Mouse (Mus musculus): Measurements from ENCODE around the gene Pglyrp1. TPM values are rescaled to one million over a fixed set of nuclear protein-coding genes. Genes with fewer than 3 reads are reported as not detected.

Pglyrp1 gene
- polyA plus RNA-seq, 1 experiment from 2014 or later, result 8.9 TPM

- Histone ChIP-seq H3K9me3 (replicated peaks) (no peaks in the 10 kb centered on the region), H3K4me1 (no peaks in the 10 kb centered on the region), H3K36me3 (no peaks in the 10 kb centered on the region), H3K4me3 (no peak overlapping the region), H3K9ac (no peak overlapping the region), H3K4me2 (no peak overlapping the region), H3K27ac (no peak overlapping the region), H3K27me3 (replicated peaks) (no peaks in the 10 kb centered on the region)
- no peak for ATAC-seq
- 34% methylated on average over 5 of the region's 5 CpGs for WGBS (ENCODE audit: insufficient replicate concordance)
Observed at GRCm38 (mm10) chr7:18858310-18858916, 12.7 kb upstream of the Pglyrp1 start.

- no peak overlapping the region for H3K27ac ChIP-seq
- no peaks in the 10 kb centered on the region for H3K36me3 ChIP-seq
- H3K9me3 ChIP-seq (replicated peaks), result no peaks in the 10 kb centered on the region
- no peak overlapping the region for H3K4me3 ChIP-seq
- no peaks in the 10 kb centered on the region for H3K4me1 ChIP-seq
- ATAC-seq, result no peak
- H3K4me2 ChIP-seq, result no peak overlapping the region
- WGBS (ENCODE audit: insufficient replicate concordance), result 70% methylated on average over 6 of the region's 6 CpGs
- H3K9ac ChIP-seq, result no peak overlapping the region
- no peaks in the 10 kb centered on the region for H3K27me3 ChIP-seq (replicated peaks)
Observed at GRCm38 (mm10) chr7:18862801-18863200, 8.3 kb upstream of the Pglyrp1 start.

DNA sequence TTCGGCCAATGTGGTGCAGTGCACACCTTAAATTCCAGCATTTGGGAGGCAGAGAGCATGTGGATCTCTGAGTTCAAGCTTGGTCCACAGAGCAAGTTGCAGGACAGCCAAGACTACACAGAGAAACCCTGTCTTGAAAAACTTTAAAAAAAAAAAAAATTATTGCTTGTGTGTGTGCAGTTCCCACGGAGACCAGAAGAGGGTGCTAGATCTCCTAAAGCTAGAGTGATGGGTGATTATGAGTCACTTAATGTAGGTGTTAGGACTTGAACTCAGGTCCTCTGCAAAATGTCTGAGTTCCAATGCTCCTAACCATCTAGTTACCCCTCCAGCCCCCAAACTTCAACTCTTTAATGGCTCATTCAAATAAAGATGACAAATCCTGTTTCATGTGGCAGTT lies 2.6 kb upstream of the Pglyrp1 start:
- 67% methylated on average over 2 of the region's 2 CpGs for WGBS (ENCODE audit: insufficient replicate concordance)
- ATAC-seq, result no peak

DNA sequence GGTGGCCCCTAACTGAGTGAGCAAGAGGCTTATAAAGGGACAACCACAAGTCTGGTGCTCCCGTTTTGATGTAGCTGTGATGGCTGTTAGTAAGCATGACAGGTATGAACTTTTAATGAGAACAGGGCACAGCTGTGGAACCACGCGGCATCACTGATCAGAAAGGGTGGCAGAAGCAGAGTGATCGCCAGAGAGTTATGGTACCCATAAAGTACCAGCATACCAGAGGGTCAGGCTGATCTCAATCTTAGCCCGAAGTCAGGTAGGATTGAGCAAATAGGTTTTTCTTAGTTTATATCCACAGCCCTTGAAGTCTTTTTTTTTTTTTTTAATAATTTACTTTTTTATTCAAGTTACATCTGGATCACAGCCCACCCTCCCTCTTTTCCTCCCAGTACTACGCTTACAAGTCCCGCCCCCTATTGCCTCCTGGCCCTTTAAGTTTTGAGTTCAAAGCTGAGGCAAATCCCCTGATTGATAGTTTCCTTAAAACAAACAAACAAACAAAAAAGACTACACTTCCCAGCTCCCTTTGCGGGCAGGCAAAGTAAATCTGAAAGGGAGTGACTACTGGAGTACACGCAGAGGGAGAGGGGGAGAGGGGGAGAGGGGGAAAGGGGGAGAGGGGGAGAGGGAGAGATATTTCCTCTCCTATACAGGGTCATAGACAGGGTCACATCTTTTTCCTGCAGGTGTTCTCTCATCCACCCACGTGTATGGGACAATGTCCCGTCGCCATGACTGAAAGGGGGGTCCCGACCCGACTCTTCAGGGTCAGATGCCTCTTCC lies 1.1 kb downstream of the Pglyrp1 start:
- Histone ChIP-seq H3K4me2 (peak overlapping the region; percentile 41), H3K27me3 (replicated peaks) (peaks cover 15% of the 10 kb centered on the region; the same call in 1 of the 2 replicates), H3K36me3 (no peaks in the 10 kb centered on the region), H3K27ac (no peak overlapping the region), H3K9me3 (replicated peaks) (0 out of 2 replicates have a peak, but pooled peaks cover 7% of the 10 kb centered on the region), H3K4me1 (no peaks in the 10 kb centered on the region), H3K9ac (no peak overlapping the region), H3K4me3 (no peak overlapping the region)
- 32% methylated on average over 13 of the region's 14 CpGs for WGBS (ENCODE audit: insufficient replicate concordance)
- no peak for ATAC-seq

More for the DNA sequence above, 2.6 kb upstream of the Pglyrp1 start:
- Histone ChIP-seq H3K27ac (no peak overlapping the region), H3K9me3 (replicated peaks) (0 out of 2 replicates have a peak, but pooled peaks cover 7% of the 10 kb centered on the region), H3K36me3 (no peaks in the 10 kb centered on the region), H3K4me1 (no peaks in the 10 kb centered on the region), H3K9ac (no peak overlapping the region), H3K27me3 (replicated peaks) (peaks cover 15% of the 10 kb centered on the region; the same call in 1 of the 2 replicates), H3K4me3 (no peak overlapping the region), H3K4me2 (no peak overlapping the region)

DNA sequence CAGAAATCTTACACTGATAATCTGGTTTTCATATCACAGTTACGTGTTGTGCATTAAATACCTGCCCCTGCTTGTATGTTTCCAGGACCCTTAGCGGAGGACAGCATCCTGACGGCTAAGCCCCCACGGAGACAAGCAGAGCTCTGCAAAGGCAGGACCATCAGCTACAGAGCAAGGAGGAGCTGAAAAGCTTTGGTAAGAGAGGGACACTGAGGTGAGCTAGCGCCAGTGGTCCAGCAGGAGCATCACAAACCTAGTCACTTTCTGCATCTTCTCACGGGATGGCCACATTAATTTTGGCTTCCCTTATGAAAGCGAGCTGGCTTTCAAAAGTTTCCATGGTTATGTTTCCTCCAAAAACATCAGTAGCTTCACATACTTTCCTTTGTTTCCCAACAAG lies 1.7 kb downstream of the Pglyrp1 start:
- no peaks in the 10 kb centered on the region for H3K36me3 ChIP-seq
- 0 out of 2 replicates have a peak, but pooled peaks cover 7% of the 10 kb centered on the region for H3K9me3 ChIP-seq (replicated peaks)
- ATAC-seq, result no peak
- peak overlapping the region; percentile 18; the same call in 1 of the 2 replicates for H3K4me3 ChIP-seq
- peaks cover 15% of the 10 kb centered on the region; the same call in 1 of the 2 replicates for H3K27me3 ChIP-seq (replicated peaks)
- no peak overlapping the region for H3K27ac ChIP-seq
- no peaks in the 10 kb centered on the region for H3K4me1 ChIP-seq
- H3K9ac ChIP-seq, result no peak overlapping the region
- H3K4me2 ChIP-seq, result peak overlapping the region; percentile 41
- 8% methylated on average over 7 of the region's 7 CpGs for whole genome bisulfite sequencing (ENCODE audit: insufficient replicate concordance)

DNA sequence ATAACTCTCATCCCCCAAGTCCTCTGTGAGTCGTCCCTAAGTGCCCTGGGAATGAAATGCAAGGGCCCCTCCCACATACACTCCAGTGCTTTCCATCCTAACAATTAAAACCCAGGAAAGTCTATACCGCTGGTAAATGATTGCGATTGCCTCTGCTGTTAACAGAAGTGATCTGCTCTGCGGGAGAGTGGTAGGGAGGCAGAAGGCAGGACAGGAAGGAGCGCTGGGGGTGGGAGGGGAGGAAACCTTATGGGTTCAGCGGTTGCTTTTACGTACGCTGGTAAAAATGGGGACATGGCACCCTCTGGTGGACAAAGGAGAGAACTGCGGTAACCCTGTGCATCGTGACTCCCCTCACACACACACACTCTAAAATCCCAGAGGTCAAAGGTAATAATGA lies 2.1 kb downstream of the Pglyrp1 start:
- Histone ChIP-seq H3K9me3 (replicated peaks) (0 out of 2 replicates have a peak, but pooled peaks cover 3% of the 10 kb centered on the region), H3K27ac (no peak overlapping the region), H3K27me3 (replicated peaks) (peaks cover 15% of the 10 kb centered on the region; the same call in 1 of the 2 replicates), H3K4me2 (peak overlapping the region; percentile 41), H3K4me3 (peak overlapping the region; percentile 18; the same call in 1 of the 2 replicates), H3K9ac (no peak overlapping the region), H3K36me3 (no peaks in the 10 kb centered on the region), H3K4me1 (no peaks in the 10 kb centered on the region)
- WGBS (ENCODE audit: insufficient replicate concordance), result 2% methylated on average over 10 of the region's 10 CpGs
- ATAC-seq, result peak; percentile 55; the same call in 1 of the 2 replicates

- Histone ChIP-seq H3K36me3 (no peaks in the 10 kb centered on the region), H3K27me3 (replicated peaks) (peaks cover 15% of the 10 kb centered on the region; the same call in 1 of the 2 replicates), H3K9ac (no peak overlapping the region), H3K4me2 (no peak overlapping the region), H3K27ac (no peak overlapping the region), H3K4me3 (no peak overlapping the region), H3K4me1 (no peaks in the 10 kb centered on the region), H3K9me3 (replicated peaks) (no peaks in the 10 kb centered on the region)
- ATAC-seq, result no peak
- 67% methylated on average over 5 of the region's 5 CpGs for WGBS (ENCODE audit: insufficient replicate concordance)
Observed at GRCm38 (mm10) chr7:18875372-18875771, 4.2 kb downstream of the Pglyrp1 start.

- WGBS (ENCODE audit: insufficient replicate concordance), result 55% methylated on average over 7 of the region's 7 CpGs
- H3K9me3 ChIP-seq (replicated peaks), result no peaks in the 10 kb centered on the region
- H3K27me3 ChIP-seq (replicated peaks), result no peaks in the 10 kb centered on the region; the same call in 1 of the 2 replicates
- no peaks in the 10 kb centered on the region for H3K4me1 ChIP-seq
- H3K4me2 ChIP-seq, result no peak overlapping the region
- no peak overlapping the region for H3K4me3 ChIP-seq
- no peak for ATAC-seq
- H3K9ac ChIP-seq, result no peak overlapping the region
- no peaks in the 10 kb centered on the region for H3K36me3 ChIP-seq
- no peak overlapping the region for H3K27ac ChIP-seq
Observed at GRCm38 (mm10) chr7:18878691-18879090, 7.6 kb downstream of the Pglyrp1 start.

DNA sequence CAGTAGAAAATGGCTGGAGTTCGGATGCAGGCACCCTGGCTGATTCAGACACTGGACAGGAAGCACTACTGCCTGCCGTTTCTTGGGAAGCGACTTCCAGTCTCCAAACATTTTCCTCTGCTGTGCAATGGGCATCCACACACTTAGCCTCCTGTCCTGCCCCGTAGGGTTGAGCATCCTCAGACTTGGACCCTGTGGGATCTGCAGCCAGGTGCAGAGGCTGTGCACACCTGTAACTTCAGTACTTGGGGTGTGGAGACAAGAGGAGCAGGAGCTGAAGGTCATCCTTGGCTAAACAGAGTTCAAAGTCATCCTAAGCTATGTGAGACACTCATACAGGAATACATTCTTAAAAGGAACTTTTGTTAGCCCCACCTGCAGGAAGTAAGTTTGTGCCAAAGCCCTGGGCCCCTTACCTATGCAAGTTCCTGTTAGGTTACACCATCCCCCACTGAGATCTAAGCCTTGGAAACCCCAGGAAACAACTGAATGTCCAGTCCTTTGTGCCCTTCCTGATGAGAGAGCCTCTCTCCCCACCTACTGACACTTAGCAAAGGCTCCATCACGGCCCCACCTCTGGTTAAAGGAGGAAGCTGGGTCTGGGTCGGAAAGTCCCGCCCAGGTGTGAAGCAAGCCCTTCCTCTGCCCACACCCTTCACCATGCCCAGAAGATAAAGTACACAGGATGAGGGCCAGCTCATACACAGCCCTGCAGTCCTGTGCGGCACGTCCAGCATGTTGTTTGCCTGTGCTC lies 13.0 kb downstream of the Pglyrp1 start:
- H3K36me3 ChIP-seq, result no peaks in the 10 kb centered on the region
- 36% methylated on average over 9 of the region's 9 CpGs for WGBS (ENCODE audit: insufficient replicate concordance)
- no peaks in the 10 kb centered on the region for H3K9me3 ChIP-seq (replicated peaks)
- H3K27ac ChIP-seq, result no peak overlapping the region; the same call in 1 of the 2 replicates
- H3K9ac ChIP-seq, result no peak overlapping the region
- H3K4me2 ChIP-seq, result no peak overlapping the region
- peak; percentile 40; the same call in 1 of the 2 replicates for ATAC-seq
- H3K4me1 ChIP-seq, result no peaks in the 10 kb centered on the region
- no peaks in the 10 kb centered on the region for H3K27me3 ChIP-seq (replicated peaks)
- no peak overlapping the region for H3K4me3 ChIP-seq

DNA sequence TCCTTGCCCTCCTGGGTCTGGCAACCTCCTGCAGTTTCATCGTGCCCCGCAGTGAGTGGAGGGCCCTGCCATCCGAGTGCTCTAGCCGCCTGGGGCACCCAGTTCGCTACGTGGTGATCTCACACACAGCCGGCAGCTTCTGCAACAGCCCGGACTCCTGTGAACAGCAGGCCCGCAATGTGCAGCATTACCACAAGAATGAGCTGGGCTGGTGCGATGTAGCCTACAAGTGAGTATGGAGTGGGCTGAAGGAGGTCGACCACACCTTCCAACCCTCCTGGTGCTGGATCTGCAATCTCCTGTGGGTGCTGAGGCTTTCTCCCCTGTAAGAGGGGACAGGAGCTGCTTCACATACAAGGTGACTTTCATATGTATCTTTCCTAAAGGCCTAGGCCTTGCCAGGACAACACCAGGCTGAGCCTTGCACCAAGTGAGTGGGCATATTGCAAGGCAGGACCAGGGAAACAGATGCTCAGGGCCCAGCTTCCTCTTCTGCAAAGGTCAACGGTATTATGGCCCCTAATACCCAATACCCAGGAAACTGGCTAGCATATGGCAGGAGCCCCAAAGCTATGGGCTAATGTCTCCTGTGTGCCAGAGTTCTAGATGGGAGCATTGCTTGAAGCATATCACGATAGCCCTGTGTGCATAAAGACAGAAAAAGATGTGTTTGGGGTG lies 13.8 kb downstream of the Pglyrp1 start:
- Histone ChIP-seq H3K36me3 (no peaks in the 10 kb centered on the region), H3K4me1 (no peaks in the 10 kb centered on the region), H3K27me3 (replicated peaks) (no peaks in the 10 kb centered on the region), H3K9me3 (replicated peaks) (no peaks in the 10 kb centered on the region), H3K4me3 (no peak overlapping the region), H3K27ac (no peak overlapping the region; the same call in 1 of the 2 replicates), H3K4me2 (no peak overlapping the region), H3K9ac (no peak overlapping the region)
- WGBS (ENCODE audit: insufficient replicate concordance), result 44% methylated on average over 13 of the region's 13 CpGs
- no peak for ATAC-seq

- Histone ChIP-seq H3K27ac (no peak overlapping the region), H3K4me2 (no peak overlapping the region), H3K9ac (no peak overlapping the region), H3K4me3 (no peak overlapping the region), H3K36me3 (peaks cover 4% of the 10 kb centered on the region; the same call in 1 of the 2 replicates), H3K27me3 (replicated peaks) (no peaks in the 10 kb centered on the region), H3K9me3 (replicated peaks) (no peaks in the 10 kb centered on the region), H3K4me1 (no peaks in the 10 kb centered on the region)
- 83% methylated on average over 1 of the region's 1 CpGs for WGBS (ENCODE audit: insufficient replicate concordance)
- ATAC-seq, result no peak
Observed at GRCm38 (mm10) chr7:18886963-18887362, 15.8 kb downstream of the Pglyrp1 start.

All from liver, embryonic 12.5 days (tissue).